Mouse (Mus musculus) hindbrain, postnatal 0 days (tissue): ENCODE measurements around the gene Ibsp. TPM values are rescaled to one million over a fixed set of nuclear protein-coding genes. Genes with fewer than 3 reads are reported as not detected.

Source experiments
- ATAC-seq: fragments of 200-750 bp; cut with Nextera tagmentation; 2 replicates; pipeline ENCODE4 v1.8.0; 2017; ENCODE audit warnings: mild to moderate bottlenecking, moderate TSS enrichment, moderate library complexity
- DNase-seq: peaks from one replicate; pipeline ENCODE4 v3.0.0-alpha.2; 2015; ENCODE audit warnings: low spot score
- H3K27ac ChIP-seq: fragments of 300-500 bp; sonication (generic); 2 replicates; pipeline ENCODE4 v1.5.1; 2014; ENCODE audit warnings: mild to moderate bottlenecking
- H3K27me3 ChIP-seq: fragments of 300-500 bp; sonication (generic); 2 replicates; pipeline ENCODE4 v1.6.1; 2014; ENCODE audit warnings: low read length, mixed read lengths; ENCODE audit not compliant: insufficient read depth
- H3K36me3 ChIP-seq: fragments of 300-500 bp; sonication (generic); 2 replicates; pipeline ENCODE4 v1.6.1; 2014; ENCODE audit warnings: low read length, mixed read lengths; ENCODE audit not compliant: insufficient read depth
- H3K4me1 ChIP-seq: fragments of 300-500 bp; sonication (generic); 2 replicates; pipeline ENCODE4 v1.6.1; 2014; ENCODE audit warnings: antibody characterized with exemption, low read length, mixed read lengths; ENCODE audit not compliant: insufficient read depth
- H3K4me2 ChIP-seq: fragments of 300-500 bp; sonication (generic); 2 replicates; pipeline ENCODE4 v1.6.1; 2014; ENCODE audit warnings: low read depth, mild to moderate bottlenecking, low read length, moderate library complexity, mixed read lengths
- H3K4me3 ChIP-seq: fragments of 300-500 bp; sonication (generic); 2 replicates; pipeline ENCODE4 v1.5.1; 2014; ENCODE audit warnings: low read length
- H3K9ac ChIP-seq: fragments of 300-500 bp; sonication (generic); replicated peaks from 2 replicates; pipeline ENCODE4 v1.6.1; 2014; ENCODE audit warnings: mild to moderate bottlenecking, low read length, moderate library complexity, mixed read lengths
- H3K9me3 ChIP-seq: fragments of 300-500 bp; sonication (generic); 2 replicates; pipeline ENCODE4 v1.6.1; 2016; ENCODE audit warnings: low read length, mixed read lengths
- CTCF ChIP-seq: IDR thresholded peaks from 2 replicates; pipeline ENCODE4 v1.5.1; 2016; ENCODE audit warnings: antibody characterized with exemption, control low read depth, low read depth
- WGBS: fragments of 180-500 bp; shearing (Covaris S2); extraction: QIAGEN DNeasy Blood & Tissue Kit; methylation state at CpG from one replicate; pipeline ENCODE4 v1.1.7; 2014; 5-methylcytosine and 5-hydroxymethylcytosine counted together
- polyA plus RNA-seq: library from polyadenylated mRNA; unstranded; fragments of >200 nt; fragmentation: Nextera tagmentation; extraction: Ambion mirVana; gene quantifications from 2 replicates; pipeline ENCODE4 v1.2.1, GENCODE M21; 2015
- total RNA-seq: library from RNA; depleted of rRNA; stranded (reverse); fragments of >200 nt; gene quantifications from 2 replicates; pipeline ENCODE4 v1.2.3, GENCODE M21; 2014; rRNA removed

The Ibsp gene
- 0.37 TPM in 1 of 2 replicates, not detected in the other for total RNA-seq
- polyA plus RNA-seq: 0.20 TPM in 1 of 2 replicates, not detected in the other

- H3K4me2 ChIP-seq: no peak within 1 kb of the TSS
- H3K4me3 ChIP-seq: no peak within 1 kb of the TSS
- 48% methylated on average over 6 of the region's 6 CpGs for WGBS
- no peak for TF ChIP-seq CTCF
- no peaks in the 10 kb centered on the region for H3K9me3 ChIP-seq
- H3K4me1 ChIP-seq: no peaks in the 10 kb centered on the region
- DNase-seq: no peak
- ATAC-seq: no peak
- no peak within 1 kb of the TSS for H3K27ac ChIP-seq
- H3K27me3 ChIP-seq: no peaks in the 10 kb centered on the region
- H3K9ac ChIP-seq: no peak within 1 kb of the TSS
- H3K36me3 ChIP-seq: no peaks in the 10 kb centered on the region
Observed at GRCm38 (mm10) chr5:104298994-104299393, at the start of gene Ibsp. TSS of gene Ibsp (plus strand) at chr5:104299171.

- no peak for ATAC-seq
- TF ChIP-seq CTCF: no peak
- H3K27me3 ChIP-seq: no peaks in the 10 kb centered on the region
- DNase-seq: no peak
- H3K4me2 ChIP-seq: no peak overlapping the region
- no peak overlapping the region for H3K9ac ChIP-seq
- H3K36me3 ChIP-seq: no peaks in the 10 kb centered on the region
- H3K9me3 ChIP-seq: no peaks in the 10 kb centered on the region
- WGBS: 80% methylated on average over 5 of the region's 5 CpGs
- no peaks in the 10 kb centered on the region for H3K4me1 ChIP-seq
- H3K4me3 ChIP-seq: no peak overlapping the region
- H3K27ac ChIP-seq: no peak overlapping the region
Observed at GRCm38 (mm10) chr5:104251811-104252210, 47.2 kb upstream of the Ibsp start.

- 66% methylated on average over 3 of the region's 3 CpGs for whole genome bisulfite sequencing
- ATAC-seq: no peak
- H3K4me2 ChIP-seq: no peak overlapping the region
- no peaks in the 10 kb centered on the region for H3K4me1 ChIP-seq
- no peak for TF ChIP-seq CTCF
- no peak for DNase-seq
- no peaks in the 10 kb centered on the region for H3K9me3 ChIP-seq
- H3K27ac ChIP-seq: no peak overlapping the region
- no peak overlapping the region for H3K9ac ChIP-seq
- H3K36me3 ChIP-seq: no peaks in the 10 kb centered on the region
- H3K4me3 ChIP-seq: no peak overlapping the region
- no peaks in the 10 kb centered on the region for H3K27me3 ChIP-seq
Observed at GRCm38 (mm10) chr5:104256585-104256984, 42.4 kb upstream of the Ibsp start.

GRCm38 (mm10) chr5:104261908-104262461, 37.0 kb upstream of the Ibsp start:
- Histone ChIP-seq H3K27ac (no peak overlapping the region), H3K27me3 (no peaks in the 10 kb centered on the region), H3K4me2 (no peak overlapping the region), H3K9me3 (no peaks in the 10 kb centered on the region), H3K36me3 (no peaks in the 10 kb centered on the region), H3K9ac (no peak overlapping the region), H3K4me1 (no peaks in the 10 kb centered on the region), H3K4me3 (no peak overlapping the region)
- no peak for DNase-seq
- TF ChIP-seq CTCF: no peak
- 77% methylated on average over 4 of the region's 4 CpGs for WGBS
- ATAC-seq: no peak

GRCm38 (mm10) chr5:104263014-104263776, 35.8 kb upstream of the Ibsp start:
- no peaks in the 10 kb centered on the region for H3K36me3 ChIP-seq
- no peak for ATAC-seq
- no peaks in the 10 kb centered on the region for H3K27me3 ChIP-seq
- DNase-seq: no peak
- H3K27ac ChIP-seq: no peak overlapping the region
- H3K4me3 ChIP-seq: no peak overlapping the region
- H3K4me2 ChIP-seq: no peak overlapping the region
- H3K9ac ChIP-seq: no peak overlapping the region
- no peaks in the 10 kb centered on the region for H3K4me1 ChIP-seq
- WGBS: 83% methylated on average over 13 of the region's 13 CpGs
- TF ChIP-seq CTCF: no peak
- no peaks in the 10 kb centered on the region for H3K9me3 ChIP-seq

GRCm38 (mm10) chr5:104294201-104294600, 4.8 kb upstream of the Ibsp start:
- DNase-seq (no peak), ATAC-seq (no peak)
- no peak overlapping the region for H3K4me3 ChIP-seq
- H3K9ac ChIP-seq: no peak overlapping the region
- H3K27me3 ChIP-seq: no peaks in the 10 kb centered on the region
- no peaks in the 10 kb centered on the region for H3K4me1 ChIP-seq
- 73% methylated on average over 6 of the region's 6 CpGs for WGBS
- no peak overlapping the region for H3K27ac ChIP-seq
- no peaks in the 10 kb centered on the region for H3K36me3 ChIP-seq
- no peak for TF ChIP-seq CTCF
- no peak overlapping the region for H3K4me2 ChIP-seq
- no peaks in the 10 kb centered on the region for H3K9me3 ChIP-seq

GRCm38 (mm10) chr5:104314073-104314472, 15.1 kb downstream of the Ibsp start:
- Histone ChIP-seq H3K27me3 (no peaks in the 10 kb centered on the region), H3K4me2 (no peak overlapping the region), H3K4me1 (no peaks in the 10 kb centered on the region), H3K36me3 (no peaks in the 10 kb centered on the region), H3K9ac (no peak overlapping the region), H3K27ac (no peak overlapping the region), H3K9me3 (no peaks in the 10 kb centered on the region), H3K4me3 (no peak overlapping the region)
- TF ChIP-seq CTCF: no peak
- no peak for ATAC-seq
- 53% methylated on average over 1 of the region's 1 CpGs for WGBS
- DNase-seq: no peak
